Mouse (Mus musculus) midbrain, postnatal 0 days (tissue): ENCODE results near the gene Srarp. TPM values are rescaled to one million over a fixed set of nuclear protein-coding genes. Genes with fewer than 3 reads are reported as not detected.

Experiments used
- ATAC-seq: fragments of 200-750 bp; cut with Nextera tagmentation; 2 replicates; pipeline ENCODE4 v1.8.0; 2017; ENCODE audit warnings: moderate number of reproducible peaks, mild to moderate bottlenecking, moderate TSS enrichment, moderate library complexity; ENCODE audit not compliant: low FRiP score
- DNase-seq: peaks from one replicate; pipeline ENCODE4 v3.0.0-alpha.2; 2015; ENCODE audit warnings: low spot score
- H3K27ac ChIP-seq: fragments of 300-500 bp; sonication (generic); 2 replicates; pipeline ENCODE4 v1.5.1; 2014; ENCODE audit warnings: low read depth, mild to moderate bottlenecking, low read length, mixed read lengths
- H3K27me3 ChIP-seq: fragments of 300-500 bp; sonication (generic); 2 replicates; pipeline ENCODE4 v1.6.1; 2014; ENCODE audit warnings: low read length, control low read depth, mixed read lengths; ENCODE audit not compliant: insufficient read depth
- H3K36me3 ChIP-seq: fragments of 300-500 bp; sonication (generic); 2 replicates; pipeline ENCODE4 v1.6.1; 2014; ENCODE audit warnings: low read length, control low read depth, mixed read lengths; ENCODE audit not compliant: insufficient read depth
- H3K4me1 ChIP-seq: fragments of 300-500 bp; sonication (generic); 2 replicates; pipeline ENCODE4 v1.6.1; 2014; ENCODE audit warnings: mild to moderate bottlenecking, control low read depth, antibody characterized with exemption, low read length, mixed read lengths; ENCODE audit not compliant: insufficient read depth
- H3K4me2 ChIP-seq: fragments of 300-500 bp; sonication (generic); 2 replicates; pipeline ENCODE4 v1.6.1; 2014; ENCODE audit warnings: low read depth, mild to moderate bottlenecking, low read length, mixed read lengths; ENCODE audit not compliant: poor library complexity, severe bottlenecking
- H3K4me3 ChIP-seq: fragments of 300-500 bp; sonication (generic); 2 replicates; pipeline ENCODE4 v1.5.1; 2014; ENCODE audit warnings: low read depth, mild to moderate bottlenecking, low read length, moderate library complexity
- H3K9ac ChIP-seq: fragments of 300-500 bp; sonication (generic); replicated peaks from 2 replicates; pipeline ENCODE4 v1.6.1; 2014; ENCODE audit warnings: mild to moderate bottlenecking, low read length, moderate library complexity, mixed read lengths; ENCODE audit not compliant: poor library complexity, severe bottlenecking
- H3K9me3 ChIP-seq: fragments of 300-500 bp; sonication (generic); 2 replicates; pipeline ENCODE4 v1.6.1; 2016; ENCODE audit warnings: low read length, control low read depth
- CTCF ChIP-seq: IDR thresholded peaks from 2 replicates; pipeline ENCODE4 v1.5.1; 2016; ENCODE audit warnings: antibody characterized with exemption, mild to moderate bottlenecking
- WGBS: fragments of 180-500 bp; shearing (Covaris S2); extraction: QIAGEN DNeasy Blood & Tissue Kit; methylation state at CpG from one replicate; pipeline ENCODE4 v1.1.7; 2014; 5-methylcytosine and 5-hydroxymethylcytosine counted together
- polyA plus RNA-seq: library from polyadenylated mRNA; unstranded; fragments of >200 nt; fragmentation: Nextera tagmentation; extraction: Ambion mirVana; gene quantifications from 2 replicates; pipeline ENCODE4 v1.2.1, GENCODE M21; 2015
- total RNA-seq: library from RNA; depleted of rRNA; stranded (reverse); fragments of >200 nt; gene quantifications from 2 replicates; pipeline ENCODE4 v1.2.3, GENCODE M21; 2014; rRNA removed

The Srarp gene
- total RNA-seq (1.9 and 4.5 TPM in 2 replicates), polyA plus RNA-seq (0.52 and 0.76 TPM in 2 replicates)

DNA sequence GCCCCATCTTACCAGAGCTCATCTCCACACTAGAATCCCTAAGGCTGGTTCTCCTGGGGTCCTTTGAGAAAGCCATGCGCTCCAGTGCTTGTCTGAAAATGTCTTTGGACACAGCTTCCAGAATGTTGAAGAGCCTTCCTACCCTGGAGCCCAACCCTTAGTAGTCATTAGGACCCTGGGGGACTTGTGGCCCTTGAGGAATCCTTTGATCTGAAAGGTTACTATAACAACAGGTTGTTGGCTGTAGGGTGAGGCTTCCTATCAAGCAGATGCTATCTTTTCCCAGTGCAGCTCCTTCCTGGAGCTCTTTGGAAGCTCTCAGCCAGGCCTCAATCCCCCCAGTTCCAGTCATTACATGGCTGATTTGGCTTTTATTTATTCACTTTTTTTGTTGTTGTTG lies at the start of gene Srarp:
TSS of gene Srarp (minus strand) at position 132 of the 400 bp plus-strand sequence.
- H3K9ac ChIP-seq: no peak within 1 kb of the TSS
- WGBS: 86% methylated on average over 1 of the region's 1 CpGs
- no peak within 1 kb of the TSS for H3K27ac ChIP-seq
- TF ChIP-seq CTCF: no peak
- H3K4me3 ChIP-seq: no peak within 1 kb of the TSS
- no peaks in the 10 kb centered on the region for H3K9me3 ChIP-seq
- H3K36me3 ChIP-seq: no peaks in the 10 kb centered on the region
- H3K4me1 ChIP-seq: no peaks in the 10 kb centered on the region
- no peak for DNase-seq
- 0 out of 2 replicates have a peak, but pooled peaks cover 4% of the 10 kb centered on the region for H3K27me3 ChIP-seq
- ATAC-seq: no peak
- H3K4me2 ChIP-seq: no peak within 1 kb of the TSS

DNA sequence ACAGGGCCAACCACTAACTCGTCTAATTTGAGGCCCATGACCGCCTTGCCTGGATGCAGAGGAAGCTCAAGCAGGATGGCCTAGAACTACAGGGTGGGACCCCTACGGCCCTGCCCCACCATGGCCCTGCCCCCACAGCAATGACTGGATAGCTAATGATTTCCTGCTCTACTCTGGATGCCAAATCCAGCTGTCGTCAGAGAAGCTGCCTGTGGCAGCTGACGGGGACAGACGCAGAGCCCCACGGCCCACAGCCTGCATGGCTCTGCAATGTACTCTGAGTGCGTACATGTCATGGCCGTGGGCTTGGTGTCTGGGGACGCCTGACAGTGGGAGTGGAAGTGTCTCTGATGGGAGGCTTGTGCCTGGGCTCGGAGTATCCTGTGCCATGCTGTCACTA lies 48.2 kb upstream of the Srarp start:
- ATAC-seq: no peak
- 88% methylated on average over 11 of the region's 11 CpGs for WGBS
- H3K36me3 ChIP-seq: peaks cover 69% of the 10 kb centered on the region

GRCm38 (mm10) chr4:141479411-141479810 lies 43.5 kb upstream of the Srarp start:
- no peaks in the 10 kb centered on the region for H3K9me3 ChIP-seq
- H3K27me3 ChIP-seq: no peaks in the 10 kb centered on the region
- WGBS: 87% methylated on average over 8 of the region's 8 CpGs
- TF ChIP-seq CTCF: peak; percentile 22; the same call in 1 of the 2 replicates
- no peak overlapping the region for H3K4me2 ChIP-seq
- no peak overlapping the region for H3K27ac ChIP-seq
- no peak overlapping the region for H3K4me3 ChIP-seq
- DNase-seq (no peak), ATAC-seq (no peak)
- no peak overlapping the region for H3K9ac ChIP-seq
- no peaks in the 10 kb centered on the region for H3K4me1 ChIP-seq
- peaks cover 84% of the 10 kb centered on the region for H3K36me3 ChIP-seq

More for the DNA sequence above, 48.2 kb upstream of the Srarp start:
- no peaks in the 10 kb centered on the region for H3K9me3 ChIP-seq
- no peak overlapping the region for H3K4me3 ChIP-seq
- no peaks in the 10 kb centered on the region for H3K27me3 ChIP-seq
- DNase-seq: no peak
- no peaks in the 10 kb centered on the region for H3K4me1 ChIP-seq
- H3K9ac ChIP-seq: no peak overlapping the region
- TF ChIP-seq CTCF: no peak
- no peak overlapping the region for H3K4me2 ChIP-seq
- H3K27ac ChIP-seq: no peak overlapping the region

GRCm38 (mm10) chr4:141478794-141479193 lies 42.9 kb upstream of the Srarp start:
- Histone ChIP-seq H3K9ac (no peak overlapping the region), H3K4me3 (no peak overlapping the region), H3K27ac (peak overlapping the region; percentile 52), H3K9me3 (no peaks in the 10 kb centered on the region), H3K36me3 (peaks cover 85% of the 10 kb centered on the region), H3K4me1 (no peaks in the 10 kb centered on the region), H3K27me3 (no peaks in the 10 kb centered on the region), H3K4me2 (no peak overlapping the region)
- DNase-seq: no peak
- WGBS: 89% methylated on average over 32 of the region's 32 CpGs
- TF ChIP-seq CTCF: no peak
- ATAC-seq: no peak

DNA sequence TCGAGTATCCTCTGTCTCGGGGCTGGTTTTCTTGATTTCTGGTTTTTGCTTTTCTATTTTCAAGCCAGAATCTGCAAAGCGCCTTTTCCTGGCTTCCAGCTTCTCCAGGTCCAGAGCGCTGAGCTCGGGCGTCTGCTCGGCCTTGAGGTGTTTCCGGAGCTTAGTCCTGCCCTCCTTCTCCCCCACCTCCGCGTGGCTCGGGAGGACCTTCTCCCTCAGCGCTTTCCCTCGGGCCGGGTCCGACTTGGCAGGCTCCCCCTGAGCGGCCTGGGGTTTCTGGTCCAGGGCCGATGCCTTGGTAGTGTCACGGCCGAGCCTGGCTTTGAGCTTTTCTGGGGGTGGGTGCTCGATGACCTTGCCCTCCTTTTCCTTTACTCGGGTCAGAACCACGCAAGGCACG lies 42.3 kb upstream of the Srarp start:
- H3K36me3 ChIP-seq: peaks cover 87% of the 10 kb centered on the region
- no peak overlapping the region for H3K4me2 ChIP-seq

DNA sequence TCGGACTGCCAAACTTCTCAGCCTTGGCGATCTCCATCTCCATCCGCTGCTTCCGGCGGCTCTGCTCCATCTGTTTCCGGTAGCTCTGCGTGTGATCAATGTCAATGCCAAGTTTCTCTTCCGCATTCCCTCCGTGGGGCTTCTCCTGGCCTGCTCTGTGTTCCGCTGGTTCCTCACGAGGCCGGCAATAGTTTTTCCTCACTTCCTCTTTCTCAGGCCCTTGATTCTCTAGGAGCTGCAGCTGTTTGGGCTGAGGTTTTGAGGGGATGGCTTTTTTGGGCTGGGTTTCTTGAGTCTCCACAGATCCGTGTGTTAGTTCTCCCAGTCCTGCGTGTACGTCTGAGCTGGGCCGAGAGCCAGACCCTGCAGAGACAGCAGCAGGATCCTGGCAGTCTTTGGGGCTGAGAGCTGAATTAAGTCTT lies 41.8 kb upstream of the Srarp start:
- no peak for TF ChIP-seq CTCF
- Histone ChIP-seq H3K4me2 (no peak overlapping the region), H3K9ac (no peak overlapping the region), H3K27ac (peak overlapping the region; percentile 57), H3K27me3 (no peaks in the 10 kb centered on the region), H3K36me3 (peaks cover 88% of the 10 kb centered on the region), H3K9me3 (no peaks in the 10 kb centered on the region), H3K4me1 (no peaks in the 10 kb centered on the region), H3K4me3 (no peak overlapping the region)
- DNase-seq: peak; percentile 89
- peak; percentile 29; the same call in 1 of the 2 replicates for ATAC-seq
- 65% methylated on average over 16 of the region's 16 CpGs for WGBS

More for the DNA sequence above, 42.3 kb upstream of the Srarp start:
- Histone ChIP-seq H3K4me3 (no peak overlapping the region), H3K4me1 (no peaks in the 10 kb centered on the region), H3K9ac (no peak overlapping the region), H3K9me3 (no peaks in the 10 kb centered on the region), H3K27ac (peak overlapping the region; percentile 52), H3K27me3 (no peaks in the 10 kb centered on the region)
- 71% methylated on average over 23 of the region's 23 CpGs for WGBS
- ATAC-seq (no peak), DNase-seq (no peak)
- no peak for TF ChIP-seq CTCF
